Mouse (Mus musculus): Measurements from ENCODE around the gene Hspbap1. TPM values are rescaled to one million over a fixed set of nuclear protein-coding genes. Genes with fewer than 3 reads are reported as not detected.

Gene Hspbap1
- total RNA-seq, 1 experiment from 2014 or later = 17.3 TPM

DNA sequence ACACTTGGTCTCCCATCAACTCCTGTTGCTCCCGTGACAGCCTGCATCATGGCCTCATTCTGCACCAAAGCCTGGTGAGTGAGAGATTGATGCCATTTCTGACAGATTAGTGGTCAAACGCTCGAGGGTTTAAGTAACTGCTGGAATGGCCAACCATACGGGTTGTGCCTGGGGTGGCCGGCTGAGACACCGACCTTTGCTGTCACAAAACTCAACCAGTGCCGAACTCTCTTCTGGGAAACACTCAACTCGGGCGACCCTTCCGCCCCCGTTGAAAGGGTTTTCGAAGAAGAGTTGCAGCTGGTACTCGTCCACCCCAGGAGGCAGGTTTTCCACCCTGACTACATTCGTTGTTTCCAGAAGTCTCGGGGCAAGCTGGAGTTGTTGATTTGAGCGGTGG, 90.1 kb downstream of the Hspbap1 start:
- no peak for ATAC-seq (ENCODE audit: extremely low read depth, insufficient number of reproducible peaks, low FRiP score, poor library complexity, severe bottlenecking)

DNA sequence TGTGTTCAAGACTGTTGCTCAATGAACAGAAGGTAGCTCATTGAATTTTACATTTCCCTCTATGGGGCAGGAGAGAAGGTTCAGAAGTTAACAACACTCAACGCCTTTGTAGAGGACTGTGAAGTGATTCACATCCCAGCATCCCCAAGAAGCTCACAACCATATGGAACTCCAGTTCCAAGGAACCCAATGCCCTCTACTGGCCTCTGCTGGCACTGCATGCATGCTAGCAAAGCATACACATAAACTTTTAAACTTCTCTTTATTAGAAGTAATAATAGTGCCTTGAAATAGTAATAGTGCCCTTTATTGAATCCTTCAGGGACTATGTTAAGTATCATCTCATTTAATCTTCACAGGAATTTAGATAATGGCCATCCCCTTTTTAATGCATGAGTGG, 91.9 kb downstream of the Hspbap1 start:
- ATAC-seq (ENCODE audit: extremely low read depth, insufficient number of reproducible peaks, low FRiP score, poor library complexity, severe bottlenecking) = 0 out of 2 replicates have a peak, but pooled peaks have one; percentile 23

DNA sequence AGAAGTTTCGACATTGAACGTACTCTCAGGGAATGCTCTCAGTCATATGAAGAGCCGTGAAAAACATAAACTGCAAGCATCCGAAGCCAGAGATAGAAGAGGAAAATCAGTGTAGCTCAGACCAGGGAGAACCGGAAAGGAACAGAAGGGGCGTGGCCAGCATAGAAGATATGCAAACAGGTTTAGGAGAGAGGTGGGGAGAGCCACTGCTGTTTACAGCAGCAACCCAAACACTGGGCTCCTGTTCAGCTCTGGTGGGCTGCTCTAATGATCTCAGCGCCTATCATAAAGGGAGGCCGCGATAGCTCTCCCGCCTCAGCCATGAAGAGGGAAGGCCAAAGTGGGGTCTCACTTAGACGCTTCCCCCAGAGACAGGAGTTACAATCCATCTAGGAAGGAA, 97.6 kb downstream of the Hspbap1 start:
- ATAC-seq (ENCODE audit: extremely low read depth, insufficient number of reproducible peaks, low FRiP score, poor library complexity, severe bottlenecking) = no peak

DNA sequence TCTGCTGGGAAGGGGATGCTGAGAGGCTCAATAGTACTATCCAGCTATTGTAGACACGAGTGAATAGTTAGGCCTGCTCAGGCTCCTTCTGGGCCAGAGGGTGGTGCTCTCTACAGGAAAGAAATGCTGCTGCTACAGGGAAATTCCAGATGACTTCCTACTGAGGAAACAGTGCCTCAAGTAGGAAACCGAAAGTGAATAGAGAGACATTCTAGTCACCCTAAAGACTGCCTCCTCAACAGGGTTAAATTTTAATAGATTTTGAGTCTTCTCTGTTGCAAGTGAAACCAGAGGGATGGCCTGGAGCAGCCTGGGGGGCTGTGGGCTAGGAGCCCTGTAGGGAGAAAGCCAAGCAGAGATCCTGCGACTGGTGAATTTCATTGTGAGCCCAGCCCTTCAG, 99.0 kb downstream of the Hspbap1 start:
- ATAC-seq (ENCODE audit: extremely low read depth, insufficient number of reproducible peaks, low FRiP score, poor library complexity, severe bottlenecking) = no peak

DNA sequence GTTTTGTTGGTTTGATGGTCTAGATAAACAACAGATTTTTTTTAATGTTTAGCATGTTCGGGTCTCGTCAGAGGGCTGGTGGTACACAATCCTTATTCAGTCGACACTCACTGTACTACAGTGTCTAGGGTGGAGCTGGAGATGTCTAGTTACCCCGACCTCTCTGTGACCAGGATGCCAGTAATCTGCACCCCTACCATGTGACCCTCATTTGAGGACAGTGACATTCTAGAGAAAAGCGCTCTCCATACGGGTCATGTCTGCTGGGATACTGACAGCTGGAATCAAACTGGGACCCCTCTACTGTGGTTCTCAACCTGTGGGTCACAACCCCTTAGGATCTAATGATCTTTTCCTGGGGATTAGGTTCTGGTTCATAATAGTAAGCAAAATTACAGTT, 99.5 kb downstream of the Hspbap1 start:
- no peak for ATAC-seq (ENCODE audit: extremely low read depth, insufficient number of reproducible peaks, low FRiP score, poor library complexity, severe bottlenecking)

DNA sequence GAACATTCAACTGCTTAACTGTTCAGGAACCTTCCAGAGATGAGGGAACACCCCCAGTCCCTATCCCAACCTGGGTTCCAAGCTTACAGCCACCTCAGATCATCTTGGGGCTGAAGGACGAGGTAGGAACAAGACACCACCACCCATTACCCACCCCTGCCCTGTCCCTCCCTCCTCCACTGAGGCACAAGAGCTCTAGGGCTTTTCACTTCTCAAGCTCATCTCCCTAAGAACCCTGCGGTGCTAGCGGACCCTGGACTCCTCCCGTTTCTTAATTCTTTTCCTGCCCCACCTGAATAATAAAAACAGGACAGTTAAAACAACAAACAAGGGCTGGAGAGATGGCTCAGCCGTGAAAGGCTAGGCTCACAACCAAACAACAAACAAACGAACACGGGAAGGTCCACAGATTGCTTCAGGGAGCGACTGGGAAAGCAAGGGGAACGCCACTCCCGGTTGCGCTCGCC, 100.4 kb downstream of the Hspbap1 start:
- no peak for ATAC-seq (ENCODE audit: extremely low read depth, insufficient number of reproducible peaks, low FRiP score, poor library complexity, severe bottlenecking)

DNA sequence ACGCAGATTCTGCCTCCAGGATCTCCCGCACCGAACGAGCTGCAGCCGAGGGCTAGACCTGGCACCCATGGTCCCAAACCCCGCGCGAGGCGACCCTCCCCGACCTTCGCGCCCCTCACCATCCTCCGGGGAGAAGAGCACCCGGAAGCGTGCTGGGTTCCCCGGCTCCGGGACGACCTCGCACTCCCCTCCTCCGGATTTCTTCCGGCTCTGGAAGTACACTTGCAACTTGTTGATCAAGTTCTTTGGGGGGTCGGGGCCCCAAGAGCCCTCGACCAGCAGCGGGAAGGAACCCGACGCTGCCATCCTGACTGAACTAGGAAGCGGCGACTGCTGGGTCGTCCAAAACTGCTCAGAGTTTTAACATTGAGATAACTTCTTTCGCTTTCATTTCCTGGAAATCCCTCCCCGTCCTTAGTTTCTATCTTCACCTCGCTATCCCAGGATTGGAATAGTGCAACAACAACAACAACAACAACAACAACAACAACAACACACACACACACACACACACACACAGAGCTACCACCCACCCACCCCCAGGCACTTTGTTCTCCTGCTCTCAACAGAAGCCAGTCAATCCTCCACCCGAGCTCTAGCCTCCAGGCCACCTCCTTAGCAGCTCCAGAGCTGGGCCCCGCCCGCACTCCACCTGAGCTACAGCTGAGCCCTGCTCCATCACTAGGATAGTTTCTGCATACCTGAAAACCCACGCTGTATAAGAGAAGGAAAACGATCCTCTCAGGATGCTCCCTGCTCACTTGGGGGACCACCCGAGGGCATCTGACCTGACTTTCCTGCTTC, 101.1 kb downstream of the Hspbap1 start, which contains the start of gene Parp14:
TSS of gene Parp14 (minus strand) at position 497 of the 804 bp plus-strand sequence.
- peak; percentile 55 for ATAC-seq (ENCODE audit: extremely low read depth, insufficient number of reproducible peaks, low FRiP score, poor library complexity, severe bottlenecking)

DNA sequence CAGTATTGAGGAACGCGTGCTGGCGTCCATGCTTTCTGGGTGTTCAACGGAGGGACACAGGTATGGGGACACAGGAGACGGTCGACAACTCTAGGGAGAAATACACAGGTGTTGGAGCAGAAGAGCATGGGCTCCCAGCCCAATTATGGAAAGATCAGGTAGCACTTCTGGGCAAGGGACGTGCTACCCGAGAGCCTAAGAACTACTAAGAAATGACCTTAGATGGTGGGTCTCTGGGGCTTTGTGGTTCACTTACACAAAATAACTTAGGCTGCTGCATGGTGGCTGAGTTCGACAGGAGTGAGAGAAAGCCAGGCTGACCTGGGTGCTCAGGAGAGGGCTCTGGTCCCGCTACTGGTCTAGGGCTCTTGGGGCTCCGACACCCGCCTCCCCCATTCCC, 101.7 kb downstream of the Hspbap1 start:
- no peak for ATAC-seq (ENCODE audit: extremely low read depth, insufficient number of reproducible peaks, low FRiP score, poor library complexity, severe bottlenecking)

DNA sequence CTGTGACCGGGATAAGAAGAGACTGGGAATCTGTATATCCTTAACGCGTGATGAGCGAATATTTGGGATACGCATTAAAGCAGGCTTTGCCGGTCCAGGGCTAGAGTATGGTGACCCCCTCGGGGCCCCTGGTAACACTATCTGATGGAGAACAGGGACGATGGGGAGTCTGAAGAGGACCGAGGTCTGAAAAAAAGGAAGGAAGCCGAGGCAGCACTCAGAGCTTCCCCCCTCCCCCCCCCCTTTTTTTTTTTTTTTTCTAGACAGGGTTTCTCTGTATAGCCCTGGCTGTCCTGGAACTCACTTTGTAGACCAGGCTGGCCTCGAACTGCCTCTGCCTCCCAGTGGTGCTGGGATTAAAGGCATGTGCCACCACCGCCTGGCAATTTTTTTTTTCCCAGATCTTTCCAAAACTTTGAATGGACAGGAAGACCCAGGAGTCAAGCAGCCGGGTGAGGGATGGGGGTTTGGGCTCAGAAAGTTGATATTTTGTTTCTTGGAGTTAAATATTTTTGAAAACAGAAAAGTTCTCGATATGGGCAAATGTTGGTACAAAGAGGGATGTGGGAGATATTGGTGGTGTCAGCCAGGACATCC, 102.3 kb downstream of the Hspbap1 start:
- ATAC-seq (ENCODE audit: extremely low read depth, insufficient number of reproducible peaks, low FRiP score, poor library complexity, severe bottlenecking) = no peak

DNA sequence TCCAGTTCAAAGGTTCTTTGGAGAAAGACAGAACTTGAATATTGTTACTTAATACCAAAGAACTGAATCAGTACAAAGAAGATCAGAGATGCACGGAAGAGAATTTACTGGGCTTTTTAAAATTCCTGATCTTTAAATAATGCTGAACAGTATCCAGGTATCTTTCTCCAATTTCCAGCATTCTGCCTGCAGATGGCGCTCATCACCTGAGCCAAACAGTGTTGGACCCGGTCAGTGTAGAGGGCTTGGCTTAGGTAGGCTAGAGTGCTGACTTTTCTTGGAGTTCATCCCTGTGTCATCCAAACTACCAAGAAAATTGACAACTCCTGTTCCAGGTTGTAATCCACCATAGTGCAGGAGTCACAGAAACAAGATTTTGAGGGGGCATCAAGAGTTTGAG, 104.2 kb downstream of the Hspbap1 start:
- peak; percentile 83 for ATAC-seq (ENCODE audit: extremely low read depth, insufficient number of reproducible peaks, low FRiP score, poor library complexity, severe bottlenecking)

Other genes starting within 250 kb of the Hspbap1 start
- not detected in 2 replicates for gene Sema5b, start 229.2 kb upstream of the Hspbap1 start, total RNA-seq (2017)
- 4.4 and 10.4 TPM in 2 replicates for gene Dirc2, start 1.0 kb upstream of the Hspbap1 start, total RNA-seq (2017)
- 87.9 and 94.6 TPM in 2 replicates for gene Parp14, start 101.2 kb downstream of the Hspbap1 start, total RNA-seq (2017)
- 99.3 and 100 TPM in 2 replicates for gene Parp9, start 168.1 kb downstream of the Hspbap1 start, total RNA-seq (2017)
- 45.9 and 56.1 TPM in 2 replicates for gene Dtx3l, start 168.8 kb downstream of the Hspbap1 start, total RNA-seq (2017)
- gene Kpna1, start 208.4 kb downstream of the Hspbap1 start, total RNA-seq (2017) = 49.1 and 50.2 TPM in 2 replicates